Mouse (Mus musculus) midbrain, postnatal 0 days (tissue): ENCODE results near the gene Pbx1. TPM values are rescaled to one million over a fixed set of nuclear protein-coding genes. Genes with fewer than 3 reads are reported as not detected.

Experiments used
- ATAC-seq: fragments of 200-750 bp; cut with Nextera tagmentation; 2 replicates; pipeline ENCODE4 v1.8.0; 2017; ENCODE audit warnings: moderate number of reproducible peaks, mild to moderate bottlenecking, moderate TSS enrichment, moderate library complexity; ENCODE audit not compliant: low FRiP score
- DNase-seq: peaks from one replicate; pipeline ENCODE4 v3.0.0-alpha.2; 2015; ENCODE audit warnings: low spot score
- H3K27ac ChIP-seq: fragments of 300-500 bp; sonication (generic); 2 replicates; pipeline ENCODE4 v1.5.1; 2014; ENCODE audit warnings: low read depth, mild to moderate bottlenecking, low read length, mixed read lengths
- H3K27me3 ChIP-seq: fragments of 300-500 bp; sonication (generic); 2 replicates; pipeline ENCODE4 v1.6.1; 2014; ENCODE audit warnings: low read length, control low read depth, mixed read lengths; ENCODE audit not compliant: insufficient read depth
- H3K36me3 ChIP-seq: fragments of 300-500 bp; sonication (generic); 2 replicates; pipeline ENCODE4 v1.6.1; 2014; ENCODE audit warnings: low read length, control low read depth, mixed read lengths; ENCODE audit not compliant: insufficient read depth
- H3K4me1 ChIP-seq: fragments of 300-500 bp; sonication (generic); 2 replicates; pipeline ENCODE4 v1.6.1; 2014; ENCODE audit warnings: mild to moderate bottlenecking, control low read depth, antibody characterized with exemption, low read length, mixed read lengths; ENCODE audit not compliant: insufficient read depth
- H3K4me2 ChIP-seq: fragments of 300-500 bp; sonication (generic); 2 replicates; pipeline ENCODE4 v1.6.1; 2014; ENCODE audit warnings: low read depth, mild to moderate bottlenecking, low read length, mixed read lengths; ENCODE audit not compliant: poor library complexity, severe bottlenecking
- H3K4me3 ChIP-seq: fragments of 300-500 bp; sonication (generic); 2 replicates; pipeline ENCODE4 v1.5.1; 2014; ENCODE audit warnings: low read depth, mild to moderate bottlenecking, low read length, moderate library complexity
- H3K9ac ChIP-seq: fragments of 300-500 bp; sonication (generic); replicated peaks from 2 replicates; pipeline ENCODE4 v1.6.1; 2014; ENCODE audit warnings: mild to moderate bottlenecking, low read length, moderate library complexity, mixed read lengths; ENCODE audit not compliant: poor library complexity, severe bottlenecking
- H3K9me3 ChIP-seq: fragments of 300-500 bp; sonication (generic); 2 replicates; pipeline ENCODE4 v1.6.1; 2016; ENCODE audit warnings: low read length, control low read depth
- CTCF ChIP-seq: IDR thresholded peaks from 2 replicates; pipeline ENCODE4 v1.5.1; 2016; ENCODE audit warnings: antibody characterized with exemption, mild to moderate bottlenecking
- WGBS: fragments of 180-500 bp; shearing (Covaris S2); extraction: QIAGEN DNeasy Blood & Tissue Kit; methylation state at CpG from one replicate; pipeline ENCODE4 v1.1.7; 2014; 5-methylcytosine and 5-hydroxymethylcytosine counted together
- polyA plus RNA-seq: library from polyadenylated mRNA; unstranded; fragments of >200 nt; fragmentation: Nextera tagmentation; extraction: Ambion mirVana; gene quantifications from 2 replicates; pipeline ENCODE4 v1.2.1, GENCODE M21; 2015
- total RNA-seq: library from RNA; depleted of rRNA; stranded (reverse); fragments of >200 nt; gene quantifications from 2 replicates; pipeline ENCODE4 v1.2.3, GENCODE M21; 2014

Gene Pbx1
- total and polyA plus RNA-seq, 2 experiments from 2014 or later, result 57.6 to 83.4 TPM

DNA sequence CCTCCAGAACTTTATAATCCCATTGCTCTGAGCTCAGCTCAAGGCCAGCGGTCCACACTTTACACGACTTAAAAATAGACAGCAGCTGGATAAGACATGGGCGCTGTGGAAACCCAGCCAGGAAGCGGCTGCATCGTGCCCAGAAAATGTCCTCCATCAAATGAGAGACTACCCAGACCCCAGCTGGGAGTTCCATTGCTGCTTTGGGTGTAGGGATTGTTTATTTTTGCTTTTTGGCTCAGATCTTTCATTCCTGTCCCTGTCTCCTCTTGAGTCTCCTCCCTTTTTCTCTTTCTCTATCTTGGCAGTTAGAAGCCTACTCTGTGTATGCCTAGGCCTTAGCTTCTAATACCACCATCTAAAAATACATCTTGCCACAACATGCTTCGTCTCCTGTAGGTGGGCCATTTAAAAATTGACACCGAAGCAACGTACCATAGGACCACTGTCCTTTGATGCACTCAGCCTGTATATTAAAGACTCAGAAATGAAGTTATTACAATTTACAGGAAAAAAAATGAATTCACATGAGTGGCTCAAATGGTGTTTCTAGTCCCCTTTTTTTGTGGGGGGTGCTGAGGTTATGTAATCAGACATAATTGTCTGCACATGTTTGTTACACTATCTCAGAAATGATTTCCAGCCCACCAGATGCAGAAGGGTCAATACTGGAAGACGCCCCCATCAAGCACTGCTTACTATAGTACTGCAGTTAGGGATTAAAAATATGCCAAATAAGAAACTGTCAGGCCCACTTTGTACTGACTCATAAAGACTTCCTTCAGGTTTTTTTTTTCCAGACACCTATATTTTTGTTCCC, 251.2 kb downstream of the Pbx1 start:
- Histone ChIP-seq H3K4me3 (no peak overlapping the region), H3K27me3 (no peaks in the 10 kb centered on the region), H3K4me1 (no peaks in the 10 kb centered on the region), H3K27ac (no peak overlapping the region), H3K4me2 (no peak overlapping the region), H3K9ac (no peak overlapping the region), H3K9me3 (no peaks in the 10 kb centered on the region), H3K36me3 (peaks cover 21% of the 10 kb centered on the region)
- TF ChIP-seq CTCF, result no peak
- no peak for ATAC-seq
- DNase-seq, result peak; percentile 34
- WGBS, result 88% methylated on average over 9 of the region's 9 CpGs

GRCm38 (mm10) chr1:168179691-168180090, 252.4 kb downstream of the Pbx1 start:
- Histone ChIP-seq H3K36me3 (peaks cover 24% of the 10 kb centered on the region), H3K27ac (no peak overlapping the region), H3K9ac (no peak overlapping the region), H3K4me3 (no peak overlapping the region), H3K4me1 (no peaks in the 10 kb centered on the region), H3K9me3 (no peaks in the 10 kb centered on the region), H3K27me3 (no peaks in the 10 kb centered on the region), H3K4me2 (no peak overlapping the region)
- WGBS, result 80% methylated on average over 11 of the region's 11 CpGs
- no peak for DNase-seq
- no peak for ATAC-seq
- no peak for TF ChIP-seq CTCF

GRCm38 (mm10) chr1:168178611-168179010, 253.5 kb downstream of the Pbx1 start:
- Histone ChIP-seq H3K9ac (no peak overlapping the region), H3K27me3 (no peaks in the 10 kb centered on the region), H3K4me1 (no peaks in the 10 kb centered on the region), H3K36me3 (peaks cover 24% of the 10 kb centered on the region), H3K27ac (no peak overlapping the region), H3K4me2 (no peak overlapping the region), H3K9me3 (no peaks in the 10 kb centered on the region), H3K4me3 (no peak overlapping the region)
- DNase-seq (no peak), ATAC-seq (no peak)
- no peak for TF ChIP-seq CTCF
- WGBS, result 86% methylated on average over 1 of the region's 1 CpGs

GRCm38 (mm10) chr1:168175586-168175985, 256.5 kb downstream of the Pbx1 start:
- no peak for DNase-seq
- ATAC-seq, result no peak
- no peak overlapping the region for H3K4me2 ChIP-seq
- WGBS, result 89% methylated on average over 4 of the region's 4 CpGs
- H3K27me3 ChIP-seq, result no peaks in the 10 kb centered on the region
- H3K4me3 ChIP-seq, result no peak overlapping the region
- H3K36me3 ChIP-seq, result peaks cover 8% of the 10 kb centered on the region
- H3K27ac ChIP-seq, result no peak overlapping the region
- H3K9me3 ChIP-seq, result no peaks in the 10 kb centered on the region
- H3K9ac ChIP-seq, result no peak overlapping the region
- no peaks in the 10 kb centered on the region for H3K4me1 ChIP-seq
- no peak for TF ChIP-seq CTCF

- Histone ChIP-seq H3K9me3 (no peaks in the 10 kb centered on the region), H3K27me3 (no peaks in the 10 kb centered on the region), H3K4me1 (0 out of 2 replicates have a peak, but pooled peaks cover 2% of the 10 kb centered on the region), H3K36me3 (no peaks in the 10 kb centered on the region), H3K4me2 (no peak overlapping the region), H3K4me3 (no peak overlapping the region), H3K9ac (no peak overlapping the region), H3K27ac (no peak overlapping the region)
- ATAC-seq (no peak), DNase-seq (no peak)
- no peak for TF ChIP-seq CTCF
- 90% methylated on average over 8 of the region's 8 CpGs for WGBS
Measured at GRCm38 (mm10) chr1:168169791-168170190, 262.3 kb downstream of the Pbx1 start.

- Histone ChIP-seq H3K36me3 (no peaks in the 10 kb centered on the region), H3K4me3 (no peak overlapping the region), H3K4me2 (no peak overlapping the region), H3K27ac (no peak overlapping the region), H3K9ac (no peak overlapping the region), H3K4me1 (0 out of 2 replicates have a peak, but pooled peaks cover 8% of the 10 kb centered on the region), H3K27me3 (no peaks in the 10 kb centered on the region), H3K9me3 (no peaks in the 10 kb centered on the region)
- ATAC-seq, result peak; percentile 54; the same call in 1 of the 2 replicates
- no peak for TF ChIP-seq CTCF
- 55% methylated on average over 10 of the region's 10 CpGs for WGBS
- DNase-seq, result no peak
Measured at GRCm38 (mm10) chr1:168169052-168169779, 262.9 kb downstream of the Pbx1 start.
